ENCODE assay signal across 8 mouse cellular contexts in genomic region chr15:81917621-81918463, GRCm38 (mm10). TPM values are rescaled to one million over a fixed set of nuclear protein-coding genes. Genes with fewer than 3 reads are reported as not detected.
A peak's percentile ranks its signal among the peaks of the same experiment; 100 is the strongest.
DNase-seq lines count a peak whose midpoint lies in the region; ATAC-seq and TF ChIP-seq lines count a peak whose summit lies in the region.
"Had no signal": no experiment of that assay in that cellular context is flagged by ENCODE, and none has a peak within 500 bp of the region (broad histone marks: within the 10 kb centered on the region; RNA-seq: fewer than 3 reads in every experiment).

No protein-coding gene starts in this region.

- 0 out of 2 replicates have a peak overlapping the region, but pooled peaks have one; percentile 13 for H3K27ac ChIP-seq in kidney, postnatal 0 days
- H3K27ac ChIP-seq in lung, embryonic 16.5 days (ENCODE audit: low read length), result no peak overlapping the region
- H3K27ac ChIP-seq: hindbrain, embryonic 15.5 days had no signal

- no peak overlapping the region for H3K4me3 ChIP-seq in kidney, postnatal 0 days (replicated peaks; ENCODE audit: low read depth, low read length)
- H3K4me3 ChIP-seq in lung, embryonic 16.5 days (ENCODE audit: low read length), result no peak overlapping the region
- H3K4me3 ChIP-seq: hindbrain, embryonic 15.5 days had no signal

- peak; percentile 49 for ATAC-seq in Patski
- ATAC-seq in kidney, postnatal 0 days (replicated peaks; ENCODE audit: low FRiP score, low read depth), result 0 out of 2 replicates have a peak, but pooled peaks have one; percentile 43
- ATAC-seq in lung, embryonic 16.5 days (ENCODE audit: low read depth), result peak; percentile 66

- 65% methylated on average over 6 of the region's 6 CpGs for WGBS in kidney, postnatal 0 days
- 45% methylated on average over 6 of the region's 6 CpGs for WGBS in lung, embryonic 16.5 days

- H3K27me3 ChIP-seq in Patski, result no peaks in the 10 kb centered on the region
- no peaks in the 10 kb centered on the region for H3K27me3 ChIP-seq in kidney, postnatal 0 days (ENCODE audit: insufficient read depth, low read length)
- no peaks in the 10 kb centered on the region for H3K27me3 ChIP-seq in lung, embryonic 16.5 days (ENCODE audit: control insufficient read depth, insufficient read depth, low read depth, low read length)
- H3K27me3 ChIP-seq: hindbrain, embryonic 15.5 days had no signal

- H3K36me3 ChIP-seq in kidney, postnatal 0 days (ENCODE audit: insufficient read depth, low read length), result peaks cover 44% of the 10 kb centered on the region
- H3K36me3 ChIP-seq in lung, embryonic 16.5 days (ENCODE audit: control insufficient read depth, insufficient read depth, low read length), result peaks cover 26% of the 10 kb centered on the region

- H3K9ac ChIP-seq in kidney, postnatal 0 days (ENCODE audit: low read depth, low read length), result no peak overlapping the region
- no peak overlapping the region for H3K9ac ChIP-seq in lung, embryonic 16.5 days (ENCODE audit: low read length)
- H3K9ac ChIP-seq: hindbrain, embryonic 15.5 days had no signal

- peak; percentile 54 to 69 for DNase-seq in CD8-positive naive resting alpha-beta T cell, adult 2 months (ENCODE audit: low read depth in 2 of 2, low spot score in 2 of 2)
- no peak for DNase-seq in Patski (ENCODE audit: low read depth, low spot score)
- DNase-seq in cerebellum, postnatal 25 days, result peak; percentile 75 to 90
- DNase-seq in gastrocnemius, postnatal 14 days, result peak; percentile 72
- peak; percentile 69 for DNase-seq in kidney, postnatal 0 days (ENCODE audit: low spot score)
- peak; percentile 65 for DNase-seq in right cerebral cortex, postnatal 25 days

- no peak for TF ChIP-seq CTCF in Patski (IDR thresholded peaks at IDR 0.05)
- peak; percentile 89 for TF ChIP-seq CTCF in kidney, postnatal 0 days (IDR thresholded peaks at IDR 0.05; ENCODE audit: low read depth)

- CTCF ChIA-PET in Patski (lab: Charles Lee), result interaction anchor here (0.7 to 3.1 kb wide), 9 partner anchors 10 to 114 kb away, joined by 3 to 9 read pairs (median 5); partner anchors contain the start of gene Csdc2

- in situ Hi-C loops in Patski (cut with MboI; ENCODE audit: low pct_unique_long_range_greater_than_20kb), result loop anchor here (5.0 kb wide), 1 partner anchor 86 kb away; no protein-coding TSS in a partner anchor

- H3K9me3 ChIP-seq in kidney, postnatal 0 days (replicated peaks; ENCODE audit: low read length), result no peaks in the 10 kb centered on the region
- H3K9me3 ChIP-seq in lung, embryonic 16.5 days (ENCODE audit: control insufficient read depth, low read length), result no peaks in the 10 kb centered on the region
- H3K9me3 ChIP-seq: hindbrain, embryonic 15.5 days had no signal

- no peaks in the 10 kb centered on the region; the same call in 1 of the 2 replicates for H3K4me1 ChIP-seq in kidney, postnatal 0 days (replicated peaks; ENCODE audit: insufficient read depth, low read length)
- no peaks in the 10 kb centered on the region for H3K4me1 ChIP-seq in lung, embryonic 16.5 days (replicated peaks; ENCODE audit: control insufficient read depth, insufficient read depth, low read length)

- intact Hi-C loops in gastrocnemius, postnatal 14 days (cut with DNase I; ENCODE audit: low total_unique reads), result loop anchor here (5.0 kb wide), 1 partner anchor 86 kb away; no protein-coding TSS in a partner anchor

- POLR2A ChIA-PET in Patski (lab: Charles Lee), result interaction anchor here (0.6 to 2.0 kb wide), 2 partner anchors 60 to 87 kb away, joined by 6 to 8 read pairs; no protein-coding TSS in a partner anchor

- no peak overlapping the region for H3K4me2 ChIP-seq in kidney, postnatal 0 days (ENCODE audit: low read length)
- no peak overlapping the region for H3K4me2 ChIP-seq in lung, embryonic 16.5 days (ENCODE audit: low read depth, low read length)
- H3K4me2 ChIP-seq: hindbrain, embryonic 15.5 days had no signal

RNA-seq across cellular contexts. Expression of gene Polr3h, which starts 8.2 kb away (rescaled TPM):
- 154 TPM for polyA plus RNA-seq in Patski (2021)
- total RNA-seq in gastrocnemius, postnatal 14 days (2021), result 1 to 10 TPM; 7.3 to 8.1 TPM
- 122 and 129 TPM in 2 replicates for polyA plus RNA-seq in kidney, postnatal 0 days (2015; fragmentation: Nextera tagmentation; extraction: Ambion mirVana)
- 64.5 and 65.1 TPM in 2 replicates for polyA plus RNA-seq in lung, embryonic 16.5 days (2015; fragmentation: Nextera tagmentation; extraction: Ambion mirVana)

RNA-seq across cellular contexts. Expression of gene Csdc2, which starts 18.7 kb away (rescaled TPM):
- polyA plus RNA-seq in Patski (2021), result 24.9 TPM
- 1 to 10 TPM; 3.7 to 3.8 TPM for total RNA-seq in gastrocnemius, postnatal 14 days (2021)
- 20.4 and 23.1 TPM in 2 replicates for polyA plus RNA-seq in kidney, postnatal 0 days (2015; fragmentation: Nextera tagmentation; extraction: Ambion mirVana)
- polyA plus RNA-seq in lung, embryonic 16.5 days (2015; fragmentation: Nextera tagmentation; extraction: Ambion mirVana), result 10.0 and 10.7 TPM in 2 replicates

RNA-seq across cellular contexts. Expression of gene Pmm1, which starts 42.9 kb away (rescaled TPM):
- polyA plus RNA-seq in Patski (2021), result 97.0 TPM
- 10 to 100 TPM; 15.2 to 16.9 TPM for total RNA-seq in gastrocnemius, postnatal 14 days (2021)
- polyA plus RNA-seq in kidney, postnatal 0 days (2015; fragmentation: Nextera tagmentation; extraction: Ambion mirVana), result 27.1 and 27.8 TPM in 2 replicates
- 37.7 and 41.7 TPM in 2 replicates for polyA plus RNA-seq in lung, embryonic 16.5 days (2015; fragmentation: Nextera tagmentation; extraction: Ambion mirVana)

RNA-seq across cellular contexts. Expression of gene Aco2, which starts 45.7 kb away (rescaled TPM):
- polyA plus RNA-seq in Patski (2021), result 559 TPM
- total RNA-seq in gastrocnemius, postnatal 14 days (2021), result 1,000 to 10,000 TPM in 1 of 2 experiments, 100 to 1,000 TPM in 1; 894 to 1,160 TPM
- 263 and 285 TPM in 2 replicates for polyA plus RNA-seq in kidney, postnatal 0 days (2015; fragmentation: Nextera tagmentation; extraction: Ambion mirVana)
- polyA plus RNA-seq in lung, embryonic 16.5 days (2015; fragmentation: Nextera tagmentation; extraction: Ambion mirVana), result 171 and 180 TPM in 2 replicates

RNA-seq across cellular contexts. Expression of gene Phf5a, which starts 46.1 kb away (rescaled TPM):
- 68.2 TPM for polyA plus RNA-seq in Patski (2021)
- 10 to 100 TPM; 40.8 to 41.2 TPM for total RNA-seq in gastrocnemius, postnatal 14 days (2021)
- 103 and 110 TPM in 2 replicates for polyA plus RNA-seq in kidney, postnatal 0 days (2015; fragmentation: Nextera tagmentation; extraction: Ambion mirVana)
- polyA plus RNA-seq in lung, embryonic 16.5 days (2015; fragmentation: Nextera tagmentation; extraction: Ambion mirVana), result 146 and 148 TPM in 2 replicates
